Mouse (Mus musculus) testis, adult 2 months (tissue): ENCODE data around the gene Hc. TPM values are rescaled to one million over a fixed set of nuclear protein-coding genes. Genes with fewer than 3 reads are reported as not detected.

Source experiments
- H3K27ac ChIP-seq: fragments of 200-500 bp; 2 replicates; pipeline ENCODE4 v1.5.1; 2012; ENCODE audit warnings: low read depth, low read length; ENCODE audit not compliant: control insufficient read depth, insufficient read depth
- H3K27me3 ChIP-seq: fragments of 200-500 bp; 2 replicates; pipeline ENCODE4 v1.6.1; 2012; ENCODE audit warnings: mild to moderate bottlenecking, low read length, moderate library complexity; ENCODE audit not compliant: control insufficient read depth, insufficient read depth
- H3K36me3 ChIP-seq: fragments of 200-500 bp; 2 replicates; pipeline ENCODE4 v1.6.1; 2012; ENCODE audit warnings: mild to moderate bottlenecking, low read length; ENCODE audit not compliant: control insufficient read depth, insufficient read depth
- H3K4me1 ChIP-seq: fragments of 200-500 bp; 2 replicates; pipeline ENCODE4 v1.6.1; 2012; ENCODE audit warnings: low read length; ENCODE audit not compliant: control insufficient read depth, insufficient read depth
- H3K4me3 ChIP-seq: fragments of 200-500 bp; 2 replicates; pipeline ENCODE4 v1.5.1; 2012; ENCODE audit warnings: low read depth, mild to moderate bottlenecking, low read length, moderate library complexity, mixed read lengths; ENCODE audit not compliant: control insufficient read depth
- CTCF ChIP-seq: fragments of 200-500 bp; IDR thresholded peaks from 2 replicates; pipeline ENCODE4 v1.5.1; 2012; ENCODE audit warnings: low read depth, mild to moderate bottlenecking, inconsistent platforms, low read length, moderate library complexity; ENCODE audit not compliant: control insufficient read depth, insufficient read depth, insufficient replicate concordance
- POLR2A ChIP-seq: fragments of 200-500 bp; IDR thresholded peaks from 2 replicates; pipeline ENCODE4 v1.6.1; 2012; ENCODE audit warnings: low read depth, mild to moderate bottlenecking, inconsistent platforms, low read length, moderate library complexity; ENCODE audit not compliant: control insufficient read depth
- polyA plus RNA-seq: library from polyadenylated mRNA; depleted of rRNA; stranded (reverse); fragments of >200 nt; gene quantifications from 2 replicates; pipeline ENCODE4 v1.2.3, GENCODE M21; 2012

The Hc gene
- polyA plus RNA-seq, 1 experiment: 1.3 TPM

DNA sequence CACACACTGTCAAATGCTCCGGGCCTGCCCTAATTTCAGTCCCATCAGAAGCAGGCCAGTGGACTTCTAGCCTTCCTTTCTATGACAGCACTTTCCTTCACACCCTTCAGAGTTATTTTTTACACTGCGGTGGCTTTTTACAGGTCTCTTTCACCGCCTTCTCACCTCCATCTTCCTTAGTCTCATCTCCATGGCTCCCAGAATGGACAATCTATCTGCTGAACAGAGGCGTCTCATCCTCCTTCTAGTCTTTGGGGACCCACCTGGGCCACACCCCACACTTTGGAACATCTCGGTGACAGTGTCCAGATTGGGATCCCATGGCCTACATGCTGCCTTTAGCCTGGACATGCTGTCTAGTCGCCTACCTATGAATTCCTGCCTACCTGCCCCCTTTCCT is 100.3 kb downstream of the Hc start:
- no peak overlapping the region for H3K27ac ChIP-seq
- no peak overlapping the region for H3K4me3 ChIP-seq
- peaks cover 16% of the 10 kb centered on the region for H3K4me1 ChIP-seq
- H3K36me3 ChIP-seq: no peaks in the 10 kb centered on the region
- no peak for TF ChIP-seq CTCF
- no peak for TF ChIP-seq POLR2A
- no peaks in the 10 kb centered on the region for H3K27me3 ChIP-seq

DNA sequence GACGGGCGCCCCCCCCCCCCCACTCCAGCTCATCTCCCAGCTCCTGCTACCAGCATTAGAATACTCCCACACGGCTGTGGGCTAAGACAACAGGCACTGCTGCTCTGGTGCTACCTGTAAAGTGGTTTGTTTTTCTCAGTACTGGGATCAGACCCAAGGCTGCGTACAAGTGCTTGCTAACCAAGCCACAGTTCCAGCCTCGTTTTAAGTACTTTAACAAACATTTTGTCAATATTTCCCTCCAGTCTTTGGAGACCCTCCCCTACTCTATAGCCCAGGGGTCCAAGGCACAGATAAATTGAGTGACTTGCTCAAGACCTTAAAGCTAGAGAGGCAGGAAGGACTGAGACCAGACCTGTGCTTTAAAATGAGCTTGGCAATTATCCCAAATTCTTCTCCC is 100.8 kb downstream of the Hc start:
- no peaks in the 10 kb centered on the region for H3K36me3 ChIP-seq
- no peak overlapping the region for H3K4me3 ChIP-seq
- TF ChIP-seq POLR2A (no peak), CTCF (no peak)
- H3K27me3 ChIP-seq: no peaks in the 10 kb centered on the region
- H3K27ac ChIP-seq: no peak overlapping the region
- peaks cover 15% of the 10 kb centered on the region for H3K4me1 ChIP-seq

DNA sequence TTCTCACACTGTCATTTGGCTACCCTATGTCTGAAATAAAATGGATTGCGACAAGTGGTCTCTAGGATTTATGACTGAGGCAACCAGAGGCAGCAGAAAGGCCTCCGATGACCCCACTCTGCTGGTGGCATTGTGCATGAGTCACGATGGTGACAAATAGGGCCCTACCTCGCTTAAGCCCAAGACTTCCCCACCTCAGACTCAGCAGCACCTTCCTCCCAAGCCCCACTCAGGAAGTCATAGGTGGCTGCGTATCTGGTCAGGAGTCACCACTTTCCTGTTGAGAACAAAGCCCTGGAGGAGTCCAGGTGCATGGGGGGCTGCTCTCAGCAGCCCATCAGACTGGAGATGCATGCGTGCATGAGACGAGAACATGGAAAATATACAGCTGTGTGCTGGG is 102.7 kb downstream of the Hc start:
- Histone ChIP-seq H3K4me1 (peaks cover 6% of the 10 kb centered on the region), H3K4me3 (no peak overlapping the region), H3K36me3 (no peaks in the 10 kb centered on the region), H3K27me3 (no peaks in the 10 kb centered on the region), H3K27ac (no peak overlapping the region)
- TF ChIP-seq CTCF (no peak), POLR2A (no peak)

DNA sequence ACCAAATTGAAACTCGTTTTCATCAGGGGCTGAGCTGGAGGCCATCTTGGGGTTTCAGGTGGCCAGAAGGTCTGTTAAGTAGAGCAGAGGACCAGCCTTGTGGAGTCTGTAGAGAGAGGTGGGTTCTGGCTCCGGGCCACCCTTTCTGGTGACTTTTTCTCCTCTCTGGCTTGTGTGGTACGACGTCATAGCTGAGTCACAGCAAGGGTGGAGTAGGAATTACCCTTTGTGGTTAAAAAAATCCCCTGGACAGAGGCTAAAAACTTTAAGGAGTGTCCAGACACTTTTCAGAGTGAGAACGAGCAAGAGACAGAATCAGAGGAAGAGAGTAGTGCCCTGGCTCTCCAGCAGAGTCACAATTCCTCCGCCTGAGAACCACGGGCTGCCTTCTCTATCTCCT is 103.2 kb downstream of the Hc start:
- H3K36me3 ChIP-seq: no peaks in the 10 kb centered on the region
- H3K27me3 ChIP-seq: no peaks in the 10 kb centered on the region
- TF ChIP-seq POLR2A (no peak), CTCF (no peak)
- peaks cover under 1% of the 10 kb centered on the region; the same call in 1 of the 2 replicates for H3K4me1 ChIP-seq
- H3K4me3 ChIP-seq: no peak overlapping the region
- H3K27ac ChIP-seq: no peak overlapping the region

DNA sequence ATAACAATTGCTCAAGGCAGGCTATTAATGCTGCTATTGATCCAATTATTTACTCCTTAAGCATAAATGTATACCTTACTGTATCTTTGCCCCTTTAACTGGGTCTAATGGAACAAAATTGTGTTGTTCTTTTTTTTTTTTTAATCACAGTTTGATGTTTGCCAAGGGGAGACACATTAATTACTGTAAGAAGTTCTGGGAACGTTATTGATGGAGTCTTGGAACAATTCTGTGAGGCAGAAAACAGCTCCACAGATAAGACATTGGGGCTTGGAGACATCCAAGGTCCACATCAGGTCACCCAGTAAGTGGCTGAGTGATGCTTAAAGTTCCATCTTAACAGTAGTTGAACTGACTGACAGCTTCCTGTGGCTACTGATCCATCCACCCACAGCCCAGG is 103.8 kb downstream of the Hc start:
- H3K27me3 ChIP-seq: no peaks in the 10 kb centered on the region
- H3K27ac ChIP-seq: no peak overlapping the region
- no peak for TF ChIP-seq CTCF
- TF ChIP-seq POLR2A: no peak
- no peaks in the 10 kb centered on the region for H3K36me3 ChIP-seq
- H3K4me1 ChIP-seq: no peaks in the 10 kb centered on the region; the same call in 1 of the 2 replicates
- no peak overlapping the region for H3K4me3 ChIP-seq

DNA sequence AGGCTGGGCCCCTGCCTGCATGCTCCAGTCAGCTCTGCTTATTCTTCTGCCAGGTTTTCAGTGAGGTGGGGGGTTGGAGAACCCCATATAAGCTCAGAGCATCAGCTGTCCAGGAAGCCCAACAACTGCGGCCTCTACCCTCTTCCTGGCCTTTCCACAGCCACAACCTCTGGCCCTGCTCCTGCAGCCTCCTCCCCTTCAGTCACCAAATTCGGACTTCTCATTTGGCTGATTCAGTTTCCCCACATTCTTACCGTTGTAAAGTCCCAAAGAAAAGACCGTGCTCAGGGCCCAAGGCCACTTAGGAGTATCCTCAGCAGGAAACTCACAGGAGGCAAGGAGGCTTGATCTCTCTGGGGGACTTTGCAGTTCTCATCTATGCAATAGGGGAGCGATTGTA is 104.3 kb downstream of the Hc start:
- no peak overlapping the region for H3K4me3 ChIP-seq
- TF ChIP-seq CTCF (no peak), POLR2A (no peak)
- no peak overlapping the region for H3K27ac ChIP-seq
- no peaks in the 10 kb centered on the region for H3K36me3 ChIP-seq
- H3K4me1 ChIP-seq: no peaks in the 10 kb centered on the region; the same call in 1 of the 2 replicates
- H3K27me3 ChIP-seq: no peaks in the 10 kb centered on the region

DNA sequence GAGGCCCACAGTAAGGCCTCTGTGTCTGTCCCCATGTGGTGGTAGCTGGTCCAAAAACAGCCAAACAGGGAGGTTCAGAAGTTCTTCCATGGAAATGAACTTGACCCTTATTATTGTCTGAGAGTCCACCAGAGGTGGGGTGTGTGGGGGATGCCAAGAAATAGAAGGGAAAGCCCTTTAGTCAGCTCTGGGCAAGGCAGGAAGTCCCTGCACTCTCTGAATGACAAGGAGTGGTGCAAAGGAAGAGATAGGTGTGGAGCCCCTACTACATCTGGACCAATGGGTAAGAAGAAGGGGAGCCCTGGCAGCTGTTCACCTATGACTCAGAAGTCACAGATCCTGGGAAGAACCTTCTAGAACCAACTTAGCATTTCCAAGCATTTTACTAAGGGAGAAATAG is 106.9 kb downstream of the Hc start:
- H3K4me3 ChIP-seq: no peak overlapping the region
- H3K4me1 ChIP-seq: no peaks in the 10 kb centered on the region
- no peak overlapping the region for H3K27ac ChIP-seq
- H3K36me3 ChIP-seq: no peaks in the 10 kb centered on the region
- H3K27me3 ChIP-seq: no peaks in the 10 kb centered on the region
- TF ChIP-seq CTCF (no peak), POLR2A (no peak)

DNA sequence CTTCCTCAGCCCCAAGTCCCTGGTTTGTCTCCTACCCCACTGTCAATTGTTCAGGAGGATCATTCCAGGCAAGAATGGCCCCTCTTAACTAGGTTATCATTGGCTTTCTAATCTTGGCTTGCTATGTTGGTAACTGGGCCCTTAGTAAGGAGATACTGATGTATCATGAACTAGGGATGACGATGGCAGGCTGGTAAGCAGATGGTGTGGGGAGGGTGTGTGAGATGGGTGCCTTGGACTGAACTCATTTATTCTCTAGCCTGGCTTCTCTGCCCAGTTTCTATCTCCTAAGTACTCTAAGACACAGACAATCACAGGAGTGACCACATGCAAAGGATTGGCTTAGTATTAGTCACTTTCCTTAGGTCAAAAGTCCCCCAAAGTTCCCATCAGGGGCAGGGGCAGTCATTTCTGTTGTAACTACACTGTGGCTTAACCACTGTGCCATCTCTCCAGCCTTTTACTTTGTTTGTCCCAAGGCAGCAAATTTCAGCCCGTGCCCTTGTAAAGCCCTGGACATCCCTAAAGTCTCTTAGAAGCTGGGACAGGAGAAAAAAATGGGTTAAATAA is 107.6 kb downstream of the Hc start:
- no peaks in the 10 kb centered on the region for H3K27me3 ChIP-seq
- H3K27ac ChIP-seq: no peak overlapping the region
- H3K4me3 ChIP-seq: peak overlapping the region; percentile 47
- no peaks in the 10 kb centered on the region for H3K4me1 ChIP-seq
- H3K36me3 ChIP-seq: no peaks in the 10 kb centered on the region
- TF ChIP-seq CTCF (no peak), POLR2A (no peak)
